Mouse (Mus musculus) sigmoid colon, adult 10 weeks (tissue): ENCODE data around the gene Tango6. TPM values are rescaled to one million over a fixed set of nuclear protein-coding genes. Genes with fewer than 3 reads are reported as not detected.

Source experiments
- polyA plus RNA-seq: library from polyadenylated mRNA; stranded (reverse); fragments of 350-450 nt; fragmentation: Illumina TruSeq; extraction: RNeasy Lipid Tissue Mini Kit (QIAGEN cat#74804); gene quantifications from one replicate; pipeline ENCODE4 v1.2.3, GENCODE M21; 2014; ENCODE audit warnings: low read depth, low replicate concordance

The Tango6 gene
- 0.73 TPM for polyA plus RNA-seq

DNA sequence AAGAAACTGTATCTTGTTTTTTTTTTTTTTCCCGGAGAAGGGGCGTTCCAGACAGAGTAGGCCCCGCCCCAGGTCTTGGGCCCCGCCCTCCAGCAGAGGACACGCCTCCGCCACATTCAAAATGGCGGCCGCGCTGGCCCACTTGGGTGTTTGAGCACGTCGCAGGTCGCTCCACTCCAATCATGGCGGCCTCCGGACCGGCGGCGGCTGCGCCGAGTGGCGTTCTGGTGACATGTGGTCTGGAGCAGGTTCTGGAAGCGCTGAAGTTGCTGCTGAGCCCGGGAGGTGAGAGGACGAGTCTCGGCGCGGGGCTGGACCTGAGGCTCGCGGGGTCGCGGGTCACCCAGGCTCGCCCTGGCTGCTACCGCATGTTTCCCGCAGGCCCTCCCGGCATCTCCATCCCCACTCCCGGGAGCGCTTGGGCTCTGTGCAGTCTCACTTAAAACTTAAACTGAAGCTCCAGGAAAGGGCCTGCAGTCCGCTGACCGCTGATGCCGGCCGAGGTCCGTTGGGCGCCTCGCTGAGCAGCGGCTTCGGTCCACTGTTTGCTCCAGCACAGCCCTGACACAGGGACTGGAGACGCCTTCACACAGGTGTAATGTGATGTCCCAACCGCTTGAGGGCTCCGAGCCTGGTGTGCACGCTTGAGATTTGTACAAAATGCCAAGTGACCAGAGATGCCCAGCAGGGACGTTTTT, at the start of gene Tango6:
TSS of gene Tango6 (plus strand) at position 98 of the 698 bp plus-strand sequence.

DNA sequence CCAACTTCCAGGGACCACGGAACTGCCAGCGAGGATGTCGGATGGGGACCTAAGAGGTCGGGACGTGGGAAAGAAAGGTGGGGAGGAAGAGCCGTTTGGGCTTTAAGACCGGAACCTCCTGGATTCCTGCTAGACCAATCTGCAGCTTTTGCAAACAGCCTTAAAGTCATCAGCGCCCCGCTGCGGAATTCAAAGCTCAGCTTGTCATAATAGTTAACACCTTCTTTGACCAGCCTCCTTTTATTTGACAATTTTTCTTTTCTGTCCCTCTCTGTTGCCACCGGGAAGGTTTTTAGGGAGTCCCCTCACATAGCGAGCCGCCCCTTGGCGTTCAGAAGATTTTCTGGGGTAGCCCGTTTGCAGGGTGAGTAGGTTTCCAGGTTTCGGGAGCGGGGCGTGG, 187.2 kb downstream of the Tango6 start, which contains the start of gene Has3:
TSS of gene Has3 (plus strand) at position 192 of the 400 bp plus-strand sequence.

DNA sequence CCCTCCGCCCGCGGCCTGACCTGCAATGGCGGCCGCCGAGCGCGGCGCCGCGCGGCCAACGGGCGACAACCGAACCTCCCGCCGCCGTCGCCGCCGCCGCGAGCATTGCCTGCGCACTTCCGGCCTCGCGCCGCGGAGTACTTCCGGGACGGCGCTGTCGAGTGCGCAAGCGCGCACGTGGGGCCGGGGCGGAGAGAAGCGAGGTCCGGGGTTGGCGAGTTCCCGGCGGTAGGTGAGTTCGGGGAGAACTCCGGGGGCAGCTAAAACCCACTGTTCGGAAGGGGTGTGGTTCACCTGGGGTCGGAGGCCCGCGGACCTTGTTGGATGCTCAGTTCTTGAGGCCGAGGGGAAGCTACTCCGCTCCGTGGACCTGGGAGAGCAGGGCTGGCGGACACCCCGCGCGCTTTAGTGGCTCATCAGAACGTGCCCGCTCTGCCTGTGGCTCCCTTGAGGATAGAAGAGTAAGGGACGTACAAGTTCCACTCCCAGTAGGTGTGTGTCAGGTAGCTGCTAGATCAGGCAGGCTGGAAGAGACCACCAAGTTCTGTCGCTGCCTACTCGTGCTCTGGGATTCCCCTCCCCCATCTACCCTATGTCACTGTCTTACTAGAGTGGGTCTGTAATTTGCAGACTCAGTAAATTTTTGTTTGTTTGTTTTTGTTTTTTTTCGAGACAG, 210.8 kb downstream of the Tango6 start, which contains the start of gene Utp4:
TSS of gene Utp4 (plus strand) at position 156 of the 676 bp plus-strand sequence.

Other genes with a start within 250 kb of the Tango6 start
- gene 6030452D12Rik, start 182.5 kb upstream of the Tango6 start, polyA plus RNA-seq: not detected
- gene Cdh3, start 172.2 kb upstream of the Tango6 start, polyA plus RNA-seq: 0.09 TPM
- gene Gm10073, start 109.6 kb upstream of the Tango6 start, polyA plus RNA-seq: not detected
- 600 TPM for gene Cdh1, start 79.7 kb upstream of the Tango6 start, polyA plus RNA-seq
- 0.35 TPM for gene Has3, start 187.2 kb downstream of the Tango6 start, polyA plus RNA-seq
- gene Utp4, start 210.6 kb downstream of the Tango6 start, polyA plus RNA-seq: 16.7 TPM